Mouse (Mus musculus): ENCODE data around the gene Plet1. TPM values are rescaled to one million over a fixed set of nuclear protein-coding genes. Genes with fewer than 3 reads are reported as not detected.
A peak's percentile ranks its signal among the peaks of the same experiment; 100 is the strongest.

The Plet1 gene
- polyA plus RNA-seq (2011; ENCODE audit: insufficient read length, low read depth, missing spikeins) = not detected in 2 replicates

DNA sequence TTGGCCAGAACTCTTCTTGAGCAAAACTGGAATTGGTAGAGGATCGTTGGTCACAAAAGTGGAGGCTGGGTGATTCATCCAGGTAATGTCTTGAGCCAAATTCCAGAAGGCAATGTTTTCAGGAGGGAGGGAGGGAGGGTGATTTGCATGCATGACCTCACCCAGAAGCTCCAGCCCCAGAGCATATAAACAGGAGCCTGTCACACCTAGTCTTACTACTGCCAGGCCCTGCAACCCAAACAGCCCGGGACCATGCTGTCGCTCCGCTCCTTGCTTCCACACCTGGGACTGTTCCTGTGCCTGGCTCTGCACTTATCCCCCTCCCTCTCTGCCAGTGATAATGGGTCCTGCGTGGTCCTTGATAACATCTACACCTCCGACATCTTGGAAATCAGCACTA, at the start of gene Plet1:
Gene Plet1 (plus strand): TSS at position 215 of the 400 bp plus-strand sequence.
- Histone ChIP-seq H3K4me1 (ENCODE audit: control insufficient read depth, insufficient read depth, low read length) (peaks cover 5% of the 10 kb centered on the region; the same call in 1 of the 2 replicates), H3K4me3 (ENCODE audit: insufficient read depth, low read length) (no peak within 1 kb of the TSS), H3K27ac (ENCODE audit: insufficient read depth, low read length) (no peak within 1 kb of the TSS)
- TF ChIP-seq CTCF (IDR thresholded peaks at IDR 0.05; ENCODE audit: borderline replicate concordance, insufficient read depth, low read length) (no peak), POLR2A (IDR thresholded peaks at IDR 0.05; ENCODE audit: low read depth, low read length) (no peak)

- no peak overlapping the region for H3K4me3 ChIP-seq (ENCODE audit: insufficient read depth, low read length)
- no peaks in the 10 kb centered on the region for H3K4me1 ChIP-seq (ENCODE audit: control insufficient read depth, insufficient read depth, low read length)
- TF ChIP-seq CTCF (IDR thresholded peaks at IDR 0.05; ENCODE audit: borderline replicate concordance, insufficient read depth, low read length) (no peak), POLR2A (IDR thresholded peaks at IDR 0.05; ENCODE audit: low read depth, low read length) (no peak)
- H3K27ac ChIP-seq (ENCODE audit: insufficient read depth, low read length) = no peak overlapping the region
Measured at GRCm38 (mm10) chr9:50449048-50449447, 45.3 kb upstream of the Plet1 start.

- H3K4me3 ChIP-seq (ENCODE audit: insufficient read depth, low read length) = no peak overlapping the region
- H3K4me1 ChIP-seq (ENCODE audit: control insufficient read depth, insufficient read depth, low read length) = no peaks in the 10 kb centered on the region
- no peak overlapping the region for H3K27ac ChIP-seq (ENCODE audit: insufficient read depth, low read length)
- TF ChIP-seq CTCF (IDR thresholded peaks at IDR 0.05; ENCODE audit: borderline replicate concordance, insufficient read depth, low read length) = no peak
- no peak for TF ChIP-seq POLR2A (IDR thresholded peaks at IDR 0.05; ENCODE audit: low read depth, low read length)
Measured at GRCm38 (mm10) chr9:50451456-50452218, 42.7 kb upstream of the Plet1 start.

- TF ChIP-seq CTCF (IDR thresholded peaks at IDR 0.05; ENCODE audit: borderline replicate concordance, insufficient read depth, low read length) (peak; percentile 96), POLR2A (IDR thresholded peaks at IDR 0.05; ENCODE audit: low read depth, low read length) (no peak)
- no peak overlapping the region for H3K4me3 ChIP-seq (ENCODE audit: insufficient read depth, low read length)
- no peak overlapping the region for H3K27ac ChIP-seq (ENCODE audit: insufficient read depth, low read length)
- H3K4me1 ChIP-seq (ENCODE audit: control insufficient read depth, insufficient read depth, low read length) = no peaks in the 10 kb centered on the region
Measured at GRCm38 (mm10) chr9:50452303-50452775, 42.0 kb upstream of the Plet1 start.

DNA sequence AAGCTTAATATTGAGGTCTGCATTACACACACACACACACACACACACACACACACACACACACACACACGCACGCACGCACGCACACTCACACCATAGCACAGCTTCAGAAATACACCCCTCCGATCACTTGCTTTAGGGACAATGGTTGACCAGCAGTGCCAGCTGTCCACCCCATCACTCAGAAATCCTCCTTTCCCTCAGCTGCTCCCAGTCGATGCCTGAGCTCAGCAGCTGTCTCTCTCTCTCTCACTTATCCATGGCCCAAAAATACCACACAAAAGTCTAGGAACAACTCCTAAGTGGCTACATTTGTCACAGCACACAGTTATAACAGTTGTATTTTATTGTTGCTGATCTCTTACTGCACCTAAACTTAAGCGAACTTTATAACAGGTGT, 36.7 kb upstream of the Plet1 start:
- TF ChIP-seq POLR2A (IDR thresholded peaks at IDR 0.05; ENCODE audit: low read depth, low read length) = no peak
- TF ChIP-seq CTCF (IDR thresholded peaks at IDR 0.05; ENCODE audit: borderline replicate concordance, insufficient read depth, low read length) = no peak
- H3K4me1 ChIP-seq (ENCODE audit: control insufficient read depth, insufficient read depth, low read length) = no peaks in the 10 kb centered on the region
- no peak overlapping the region for H3K27ac ChIP-seq (ENCODE audit: insufficient read depth, low read length)
- H3K4me3 ChIP-seq (ENCODE audit: insufficient read depth, low read length) = no peak overlapping the region

- no peak overlapping the region for H3K4me3 ChIP-seq (ENCODE audit: insufficient read depth, low read length)
- no peak overlapping the region for H3K27ac ChIP-seq (ENCODE audit: insufficient read depth, low read length)
- H3K4me1 ChIP-seq (ENCODE audit: control insufficient read depth, insufficient read depth, low read length) = no peaks in the 10 kb centered on the region
- TF ChIP-seq POLR2A (IDR thresholded peaks at IDR 0.05; ENCODE audit: low read depth, low read length) (no peak), CTCF (IDR thresholded peaks at IDR 0.05; ENCODE audit: borderline replicate concordance, insufficient read depth, low read length) (no peak)
Measured at GRCm38 (mm10) chr9:50459537-50459936, 34.8 kb upstream of the Plet1 start.

DNA sequence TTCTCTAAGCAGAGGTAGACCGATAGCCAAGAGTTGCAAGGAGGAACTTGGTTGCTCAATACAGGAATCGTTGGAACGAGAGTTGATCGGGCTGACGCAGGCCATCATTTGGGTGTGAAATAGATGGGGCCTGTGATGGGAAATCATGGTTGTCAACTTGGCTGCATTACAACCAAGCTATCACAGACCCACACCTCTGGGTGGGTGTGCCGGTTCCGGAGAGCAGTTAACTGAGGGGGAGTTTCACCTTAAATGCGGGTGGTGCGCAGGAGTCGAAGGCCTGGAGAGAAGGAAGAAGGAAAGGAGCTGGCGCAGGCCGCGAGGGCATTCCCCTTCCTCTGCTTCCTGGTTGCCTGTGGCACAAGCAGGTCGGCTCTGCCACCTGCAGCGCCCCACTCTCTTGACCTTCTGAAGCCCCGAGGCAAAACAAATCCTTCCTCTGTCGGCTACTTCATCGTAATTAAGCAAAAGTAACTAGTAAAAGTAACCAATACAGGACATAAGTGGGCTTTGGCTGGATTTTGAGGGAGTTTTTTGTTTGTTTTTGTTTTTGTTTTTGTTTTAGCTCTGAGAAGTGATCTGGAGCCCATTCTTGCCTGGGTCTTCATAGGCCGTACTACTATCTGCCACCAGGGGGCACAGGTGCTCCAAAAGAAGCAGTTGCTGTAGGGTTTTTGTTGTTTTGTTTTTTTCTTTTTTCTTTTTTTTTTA, 31.7 kb upstream of the Plet1 start:
- no peaks in the 10 kb centered on the region for H3K4me1 ChIP-seq (ENCODE audit: control insufficient read depth, insufficient read depth, low read length)
- H3K27ac ChIP-seq (ENCODE audit: insufficient read depth, low read length) = no peak overlapping the region
- TF ChIP-seq CTCF (IDR thresholded peaks at IDR 0.05; ENCODE audit: borderline replicate concordance, insufficient read depth, low read length) (peak; percentile 36; the same call in 1 of the 2 replicates), POLR2A (IDR thresholded peaks at IDR 0.05; ENCODE audit: low read depth, low read length) (no peak)
- H3K4me3 ChIP-seq (ENCODE audit: insufficient read depth, low read length) = no peak overlapping the region

- H3K4me1 ChIP-seq (ENCODE audit: control insufficient read depth, insufficient read depth, low read length) = no peaks in the 10 kb centered on the region
- no peak overlapping the region for H3K4me3 ChIP-seq (ENCODE audit: insufficient read depth, low read length)
- TF ChIP-seq POLR2A (IDR thresholded peaks at IDR 0.05; ENCODE audit: low read depth, low read length) = no peak
- H3K27ac ChIP-seq (ENCODE audit: insufficient read depth, low read length) = no peak overlapping the region
Measured at GRCm38 (mm10) chr9:50463205-50463508, 31.2 kb upstream of the Plet1 start.

- H3K4me1 ChIP-seq (ENCODE audit: control insufficient read depth, insufficient read depth, low read length) = 0 out of 2 replicates have a peak, but pooled peaks cover 2% of the 10 kb centered on the region
- H3K4me3 ChIP-seq (ENCODE audit: insufficient read depth, low read length) = no peak overlapping the region
- no peak for TF ChIP-seq POLR2A (IDR thresholded peaks at IDR 0.05; ENCODE audit: low read depth, low read length)
- no peak for TF ChIP-seq CTCF (IDR thresholded peaks at IDR 0.05; ENCODE audit: borderline replicate concordance, insufficient read depth, low read length)
- no peak overlapping the region for H3K27ac ChIP-seq (ENCODE audit: insufficient read depth, low read length)
Measured at GRCm38 (mm10) chr9:50470377-50471100, 23.8 kb upstream of the Plet1 start.

Data from embryonic fibroblast, embryonic 13.5 days (primary cell).